Mouse (Mus musculus) kidney, adult 18-20 months (tissue): Measurements from ENCODE around the gene Rgs12.

Source experiments
- DNase-seq: peaks from one replicate; pipeline ENCODE4 v3.0.0; 2021

Gene Rgs12

DNA sequence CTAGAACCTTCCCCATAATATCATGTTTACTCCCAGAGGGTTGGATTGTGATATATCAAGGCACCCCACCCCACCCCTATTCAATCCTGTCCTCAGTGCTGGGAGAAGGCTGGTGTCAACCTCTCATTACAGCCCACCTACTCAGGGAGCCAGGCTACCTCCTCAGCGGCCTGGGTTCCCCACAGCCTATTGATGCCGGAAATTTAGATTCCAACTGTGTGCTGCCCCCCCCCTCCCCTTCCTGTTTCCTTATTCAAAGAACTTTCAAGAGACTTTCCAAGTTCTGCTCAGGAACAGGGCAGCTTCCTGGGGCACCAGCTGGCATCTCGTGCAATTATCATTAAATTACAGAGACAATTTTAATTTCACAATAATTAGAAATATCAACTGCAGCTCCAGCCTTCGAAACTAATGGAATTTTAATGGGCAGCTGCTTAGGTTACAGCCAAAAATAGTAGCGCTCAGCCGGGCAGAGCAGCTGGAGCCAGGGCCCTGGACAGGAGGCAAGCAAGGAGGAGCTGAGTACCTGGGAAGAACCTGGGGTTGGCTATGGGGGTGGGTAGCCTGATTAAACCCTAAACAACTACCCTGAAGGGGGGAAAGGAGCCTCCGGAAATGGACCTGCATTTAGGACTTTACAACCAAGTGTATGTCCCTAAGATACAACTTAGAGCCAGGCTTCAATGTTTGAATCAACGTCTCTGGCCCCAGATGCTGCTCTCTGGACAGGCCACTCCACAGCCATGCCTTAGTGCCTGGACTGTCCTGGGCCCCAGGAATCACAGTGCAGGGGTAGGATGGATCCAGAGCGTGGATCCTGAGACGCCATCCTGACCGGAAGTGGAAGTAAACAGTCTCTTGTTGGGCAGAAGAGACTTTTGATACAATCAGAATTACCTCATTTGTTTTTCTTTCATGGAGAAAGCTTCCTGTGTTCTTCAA is 17.5 kb upstream of the Rgs12 start:
- no peak for DNase-seq

DNA sequence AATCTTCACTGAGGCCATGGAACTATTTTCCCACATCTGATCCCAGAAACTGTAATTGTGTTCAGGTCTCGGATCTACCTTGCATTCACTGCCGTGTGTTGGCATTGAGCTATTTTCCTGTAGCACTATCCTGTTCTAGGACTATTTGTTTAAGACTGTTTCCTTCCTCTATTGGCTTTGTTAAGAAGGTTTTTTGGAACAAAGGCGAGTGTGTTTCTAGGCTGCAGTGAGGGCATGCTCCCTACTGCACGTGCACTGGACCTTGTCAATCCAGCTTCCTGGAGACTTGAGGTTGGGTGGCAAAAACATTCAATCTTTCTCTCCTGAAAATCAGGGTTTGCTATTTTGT is 16.8 kb upstream of the Rgs12 start:
- DNase-seq, result no peak

DNA sequence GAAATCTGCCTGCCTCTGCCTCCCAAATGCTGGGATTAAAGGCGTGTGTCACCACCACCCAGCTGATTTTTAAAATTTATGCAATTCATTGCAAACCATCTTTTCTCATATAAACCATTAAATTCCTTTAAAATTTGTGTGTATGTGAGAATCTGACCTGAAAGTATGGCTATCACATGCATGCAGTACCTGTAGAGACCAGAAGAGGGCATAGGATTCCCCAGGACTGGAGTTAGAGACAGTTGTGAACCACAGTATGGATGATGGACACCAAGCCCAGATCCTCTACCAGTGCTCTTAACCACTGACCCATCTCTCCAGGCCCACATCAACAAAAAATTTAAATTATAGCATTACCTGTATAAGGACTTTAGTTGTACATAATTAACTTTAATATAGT is 15.8 kb upstream of the Rgs12 start:
- DNase-seq, result no peak

DNA sequence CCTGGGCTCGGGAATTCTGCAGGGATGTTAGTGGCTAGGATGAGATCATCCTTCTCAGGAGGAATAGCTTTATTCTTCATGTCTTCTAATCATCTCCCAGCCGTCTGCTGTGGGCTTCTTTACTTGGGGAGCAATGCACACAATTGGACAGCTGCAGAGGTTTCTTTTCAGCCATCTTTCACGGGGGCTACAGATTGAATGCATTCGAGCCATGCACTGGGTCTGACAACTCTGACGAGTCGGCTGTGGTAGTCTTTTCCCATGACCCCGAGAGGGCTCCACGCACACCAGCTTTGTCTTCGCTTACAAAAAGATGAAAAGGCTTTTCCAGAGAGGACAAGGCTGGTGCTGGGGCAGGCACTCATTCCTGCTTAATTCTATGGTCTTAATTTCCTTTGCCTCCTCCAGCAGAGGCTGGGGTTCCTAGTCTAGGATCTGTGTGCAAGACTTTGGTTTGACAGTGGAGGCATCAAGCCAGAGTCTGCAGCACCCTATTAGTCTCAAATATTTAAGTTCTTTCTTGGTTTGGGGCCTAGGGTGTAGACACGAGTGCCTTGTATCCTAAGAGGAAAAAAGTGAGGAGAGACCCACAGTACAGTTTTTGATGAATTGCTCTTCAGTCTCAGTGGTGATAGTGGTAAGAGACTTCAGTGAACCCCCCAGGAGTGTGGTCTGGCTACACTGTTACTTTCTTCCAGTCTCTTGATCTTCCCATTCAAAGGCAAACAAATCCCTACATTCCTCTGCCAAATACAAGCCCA is 7.4 kb upstream of the Rgs12 start:
- no peak for DNase-seq

DNA sequence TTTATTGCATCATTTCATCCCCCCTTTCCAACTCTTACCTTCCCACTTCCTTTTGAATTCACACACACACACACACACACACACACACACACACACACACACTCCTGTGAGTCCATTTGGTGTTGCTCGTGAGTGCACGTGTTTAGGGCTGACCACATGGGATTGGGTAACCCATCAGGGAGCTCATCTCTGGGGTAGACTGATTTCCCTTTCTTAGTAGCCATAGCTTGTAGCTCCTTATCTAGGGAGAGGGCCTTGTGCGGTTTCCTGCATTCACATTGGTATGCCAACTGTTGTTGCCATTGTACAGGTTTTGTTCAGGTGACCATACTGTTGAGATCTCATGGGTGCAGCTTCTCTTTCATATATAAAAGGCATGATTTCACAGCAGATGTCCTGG is 5.8 kb upstream of the Rgs12 start:
- DNase-seq, result no peak

DNA sequence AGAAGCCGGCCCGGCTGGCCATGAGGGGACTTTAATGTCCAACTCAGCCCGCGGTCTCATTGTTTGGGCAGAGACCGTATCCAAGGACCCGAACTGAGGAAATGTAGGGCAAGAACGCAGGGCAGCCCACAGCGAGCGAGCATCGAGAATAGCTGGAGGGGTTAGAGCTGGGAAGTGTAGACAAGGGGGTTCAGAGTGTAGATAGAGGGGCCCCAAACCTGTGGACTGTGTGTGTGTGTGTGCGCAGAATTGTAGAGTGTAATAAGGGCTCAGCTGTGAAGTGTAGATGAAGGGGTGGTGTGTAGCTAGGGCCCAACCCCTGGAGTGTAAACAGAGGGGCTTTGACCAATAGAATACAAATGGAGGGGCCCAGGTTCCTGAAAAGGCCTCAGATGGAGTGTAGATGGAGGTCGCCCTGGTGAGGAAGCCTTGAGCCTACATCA is 545 bp downstream of the Rgs12 start:
- no peak for DNase-seq

DNA sequence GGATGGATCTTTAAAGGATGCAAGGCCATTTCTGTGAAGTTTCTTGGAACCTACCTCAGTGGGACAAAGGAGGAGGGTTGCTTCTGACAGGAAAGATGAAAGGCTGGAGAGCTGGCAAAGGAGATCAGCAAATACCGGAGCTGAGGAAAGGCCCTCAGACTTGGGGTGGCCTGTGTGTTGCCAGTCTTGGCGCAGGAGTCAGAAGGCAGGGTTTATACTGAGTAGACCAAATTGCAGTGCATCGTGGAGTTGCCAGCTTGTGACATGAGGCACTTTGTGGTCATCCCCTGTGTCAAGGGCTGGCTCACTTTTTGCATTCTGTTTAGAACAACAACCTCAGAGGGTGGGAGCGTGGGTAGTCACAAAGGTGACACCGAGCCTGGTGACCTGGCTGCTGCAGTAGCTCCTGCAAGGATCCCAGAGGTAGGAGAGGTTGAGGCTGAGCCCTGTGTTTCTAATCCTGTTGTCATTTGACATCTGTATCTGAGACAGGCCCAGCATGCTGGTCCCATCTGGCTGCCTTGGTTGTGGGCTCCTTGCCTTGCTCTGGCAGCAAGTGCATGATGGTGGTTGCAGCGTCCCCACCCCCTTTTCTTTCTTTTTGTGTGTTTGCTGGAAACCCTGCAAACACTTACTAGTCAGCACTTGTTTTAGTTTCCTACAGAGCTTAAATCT is 1.4 kb downstream of the Rgs12 start:
- DNase-seq, result no peak

DNA sequence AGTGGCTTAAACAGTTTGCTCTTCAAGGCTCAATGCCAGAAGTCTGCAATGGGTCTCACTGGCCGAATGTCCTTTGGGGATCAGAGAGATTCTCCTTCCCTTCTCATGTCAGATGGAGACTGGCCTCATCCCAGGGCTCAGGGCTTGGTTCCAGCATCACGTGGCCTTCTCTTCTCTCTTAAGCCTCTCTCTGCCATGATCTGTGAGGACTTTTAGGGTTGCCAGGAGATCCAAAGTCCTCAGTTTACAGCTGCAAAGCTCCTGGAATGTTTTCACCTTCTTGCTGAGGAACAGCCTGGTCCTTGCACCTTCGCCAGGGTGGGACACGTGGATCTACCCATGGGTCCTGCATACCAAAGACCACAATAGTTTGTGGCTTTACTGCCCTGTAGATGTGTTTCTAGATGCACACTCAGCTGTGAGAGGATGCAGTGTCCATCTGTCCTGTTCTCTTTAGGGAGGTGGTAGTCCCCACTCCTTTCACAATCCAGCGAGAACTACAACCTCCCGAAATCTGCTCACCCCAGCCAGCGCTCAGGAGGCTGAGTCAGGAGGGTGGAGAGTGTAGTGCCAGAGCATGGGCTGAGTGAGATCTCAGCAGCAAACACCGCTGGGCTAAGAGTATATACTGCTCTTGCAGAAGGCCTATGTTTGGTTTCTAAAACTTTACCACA is 2.1 kb downstream of the Rgs12 start:
- peak; percentile 39 for DNase-seq

DNA sequence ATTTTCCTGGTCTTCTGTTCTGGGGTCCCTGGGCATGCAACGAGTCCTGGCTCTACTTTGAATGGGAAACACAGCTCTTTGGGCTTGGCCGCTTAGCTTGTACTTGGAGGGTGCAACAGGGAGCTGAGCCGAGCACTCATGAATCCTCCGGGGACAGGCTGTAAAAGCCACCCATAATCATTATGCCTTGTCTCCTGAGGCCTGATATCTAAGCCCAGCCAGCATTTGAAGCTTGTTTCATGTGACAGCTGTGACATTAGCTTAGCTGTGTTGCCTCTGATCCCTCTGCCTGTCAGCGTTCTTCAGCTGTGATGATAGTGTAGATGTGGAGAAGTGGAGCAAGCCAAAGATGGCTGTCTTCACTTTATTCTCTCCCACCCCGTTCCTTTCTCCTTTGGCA is 5.3 kb downstream of the Rgs12 start:
- no peak for DNase-seq

DNA sequence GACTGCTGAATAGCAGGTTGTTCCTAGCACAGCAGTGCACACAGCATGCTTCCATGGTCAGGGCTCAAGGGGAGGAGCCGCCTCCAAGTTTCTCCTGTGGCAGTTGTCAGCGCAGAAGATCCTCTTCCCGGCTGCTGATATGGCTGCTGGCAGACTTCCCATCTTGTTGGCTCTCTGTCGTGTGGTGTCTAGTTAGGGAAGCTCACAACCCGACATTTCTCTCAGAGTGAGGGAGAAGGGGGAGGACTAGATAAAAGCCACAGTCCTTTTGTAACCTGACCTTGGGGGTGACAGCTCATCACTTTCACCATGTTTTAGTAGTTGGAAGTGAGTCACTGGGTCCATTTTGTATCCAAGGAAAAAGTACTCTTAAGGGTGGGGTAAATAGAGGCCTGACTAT is 6.4 kb downstream of the Rgs12 start:
- DNase-seq, result no peak

DNA sequence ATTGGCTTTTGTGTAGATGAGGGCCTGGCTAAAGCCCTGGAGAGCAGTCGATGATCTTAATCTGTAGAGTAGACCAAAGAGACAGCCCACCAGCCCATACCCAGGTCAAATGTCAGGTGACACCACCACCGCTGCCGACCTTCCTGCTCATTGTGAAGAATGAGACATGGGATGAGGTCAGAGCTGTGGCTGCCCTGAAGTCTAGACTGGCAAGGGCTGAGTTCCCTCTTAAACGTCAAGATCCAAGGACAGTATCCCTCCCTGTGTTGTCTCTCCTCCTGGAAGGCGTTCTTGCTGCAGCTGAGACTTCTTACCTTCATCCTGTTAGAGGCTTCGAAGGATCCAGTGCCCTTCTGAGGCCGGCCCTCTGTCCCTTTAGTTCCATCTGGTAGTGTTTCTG is 6.9 kb downstream of the Rgs12 start:
- DNase-seq, result no peak

DNA sequence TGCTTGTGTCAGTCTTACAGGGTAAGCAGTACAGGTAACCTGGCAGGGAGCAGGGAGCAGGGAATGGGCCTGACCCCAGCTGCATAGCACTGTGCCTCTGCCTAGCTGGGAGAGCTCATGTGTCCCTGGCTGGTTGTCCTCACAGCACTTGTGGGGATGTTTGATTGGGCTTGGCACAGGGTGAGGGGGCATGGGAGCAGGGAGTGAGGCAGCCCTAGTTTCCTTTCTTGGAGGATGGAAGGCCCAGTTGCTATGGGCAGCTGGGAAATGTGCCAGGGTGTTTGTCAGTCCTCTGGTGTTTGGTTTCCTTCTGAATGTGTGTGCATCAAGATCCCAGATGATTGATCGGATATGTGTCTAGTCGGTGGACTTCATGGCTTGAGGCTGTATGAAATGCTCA is 7.8 kb downstream of the Rgs12 start:
- no peak for DNase-seq

DNA sequence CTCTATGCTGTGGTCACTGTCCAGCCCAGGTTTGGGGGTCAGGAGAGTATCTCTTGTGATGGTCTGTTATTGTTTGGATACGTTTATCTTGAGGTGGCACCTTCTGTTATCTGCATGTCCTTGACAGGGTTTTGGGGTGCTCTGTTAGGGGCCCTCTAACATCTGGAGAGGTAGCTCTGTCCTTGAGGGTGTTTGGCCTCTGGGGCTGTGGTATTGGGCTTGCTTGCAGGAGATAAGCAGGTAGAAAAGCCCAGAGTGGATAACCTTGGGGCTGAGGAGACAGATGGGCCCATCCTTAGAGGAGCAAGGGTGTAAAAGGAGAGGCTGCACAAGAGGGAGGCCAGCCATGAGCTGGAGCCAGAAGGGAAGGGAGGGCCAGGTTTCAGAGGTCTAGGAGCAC is 10.8 kb downstream of the Rgs12 start:
- no peak for DNase-seq

DNA sequence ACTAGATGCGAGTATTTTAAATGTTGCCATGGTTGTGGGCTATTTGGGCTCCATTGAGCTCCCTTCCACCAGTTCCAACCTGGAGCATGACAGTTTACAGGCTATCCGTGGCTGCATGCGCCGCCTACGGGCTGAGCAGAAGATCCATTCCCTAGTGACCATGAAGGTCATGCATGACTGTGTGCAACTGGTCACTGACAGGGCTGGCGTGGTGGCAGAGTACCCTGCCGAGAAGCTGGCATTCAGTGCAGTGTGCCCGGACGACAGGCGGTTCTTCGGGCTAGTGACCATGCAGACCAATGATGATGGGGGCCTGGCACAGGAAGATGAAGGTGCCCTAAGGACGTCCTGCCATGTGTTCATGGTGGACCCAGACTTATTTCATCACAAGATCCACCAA is 16.3 kb downstream of the Rgs12 start:
- DNase-seq, result no peak

DNA sequence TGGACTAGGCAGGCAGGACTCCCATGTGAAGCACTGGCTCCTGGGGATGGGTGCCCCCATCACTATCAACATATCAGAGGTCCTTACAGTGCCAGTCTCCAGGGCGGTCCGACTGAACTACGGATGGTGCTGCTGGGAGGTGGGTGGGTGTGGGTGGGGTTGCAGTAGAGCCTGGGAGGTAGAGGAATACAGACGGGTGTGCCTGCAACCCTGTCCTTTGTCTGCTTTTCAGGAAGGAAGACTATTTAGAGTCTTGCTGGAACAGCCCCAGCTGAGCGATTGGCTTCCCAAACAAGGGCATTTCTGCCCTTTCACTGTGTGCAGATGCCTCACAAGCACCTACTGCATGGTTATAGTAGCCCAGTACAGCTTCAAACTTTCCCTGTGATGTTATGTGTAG is 19.1 kb downstream of the Rgs12 start:
- peak; percentile 17 for DNase-seq

DNA sequence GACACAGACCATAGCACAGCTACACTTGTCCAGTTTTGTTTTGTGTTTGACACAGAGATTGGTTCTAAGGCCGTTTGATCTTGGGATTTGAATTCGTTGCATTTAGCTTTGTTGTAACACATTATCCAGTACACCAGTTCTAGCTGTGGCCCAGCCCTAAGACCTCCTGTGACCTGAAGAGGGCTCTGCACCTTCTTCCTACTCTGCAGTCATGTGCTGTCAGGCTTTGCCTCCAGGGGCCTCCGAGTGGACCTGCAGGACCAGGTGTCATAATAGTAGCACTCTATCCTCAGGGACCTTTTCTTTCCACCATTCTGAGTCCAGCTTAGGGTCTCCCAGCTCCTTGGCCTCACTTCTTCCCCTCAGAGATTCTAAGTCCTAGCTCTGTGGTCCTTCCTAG is 23.2 kb downstream of the Rgs12 start:
- DNase-seq, result no peak

DNA sequence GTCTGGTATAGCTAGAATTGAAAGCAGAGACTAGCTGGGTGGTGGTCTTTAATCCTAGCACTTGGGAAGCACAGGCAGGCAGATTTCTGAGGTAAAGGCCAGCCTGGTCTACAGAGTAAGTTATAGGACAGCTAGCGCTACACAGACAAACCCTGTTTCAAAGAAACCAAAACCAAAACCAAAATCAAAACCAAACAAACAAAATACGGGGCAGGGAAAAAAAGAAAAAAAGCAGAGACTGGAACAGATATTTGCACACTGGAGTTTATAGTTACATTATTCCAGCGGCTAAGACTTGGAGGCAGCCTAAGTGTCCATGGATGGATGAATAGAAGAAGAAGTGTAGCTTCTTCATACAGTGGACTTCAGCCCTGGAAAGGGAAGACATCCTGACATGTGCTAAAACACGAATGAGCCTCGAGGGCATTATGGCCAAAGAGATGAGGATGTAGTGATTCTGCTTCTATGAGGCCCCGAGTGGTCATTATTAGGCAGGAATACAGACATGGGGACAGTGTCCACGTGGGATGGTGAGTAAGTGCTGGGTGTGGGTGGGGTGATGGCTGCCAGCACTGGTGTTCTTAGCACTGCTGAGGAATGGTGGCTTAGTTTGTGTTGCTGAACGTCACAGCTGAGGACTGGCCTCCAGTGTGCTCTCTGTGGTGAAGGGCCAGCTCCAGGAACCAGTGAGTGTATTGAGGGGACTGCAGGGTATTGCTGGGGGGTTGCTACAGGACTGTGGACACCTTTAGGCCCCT is 24.5 kb downstream of the Rgs12 start:
- no peak for DNase-seq

DNA sequence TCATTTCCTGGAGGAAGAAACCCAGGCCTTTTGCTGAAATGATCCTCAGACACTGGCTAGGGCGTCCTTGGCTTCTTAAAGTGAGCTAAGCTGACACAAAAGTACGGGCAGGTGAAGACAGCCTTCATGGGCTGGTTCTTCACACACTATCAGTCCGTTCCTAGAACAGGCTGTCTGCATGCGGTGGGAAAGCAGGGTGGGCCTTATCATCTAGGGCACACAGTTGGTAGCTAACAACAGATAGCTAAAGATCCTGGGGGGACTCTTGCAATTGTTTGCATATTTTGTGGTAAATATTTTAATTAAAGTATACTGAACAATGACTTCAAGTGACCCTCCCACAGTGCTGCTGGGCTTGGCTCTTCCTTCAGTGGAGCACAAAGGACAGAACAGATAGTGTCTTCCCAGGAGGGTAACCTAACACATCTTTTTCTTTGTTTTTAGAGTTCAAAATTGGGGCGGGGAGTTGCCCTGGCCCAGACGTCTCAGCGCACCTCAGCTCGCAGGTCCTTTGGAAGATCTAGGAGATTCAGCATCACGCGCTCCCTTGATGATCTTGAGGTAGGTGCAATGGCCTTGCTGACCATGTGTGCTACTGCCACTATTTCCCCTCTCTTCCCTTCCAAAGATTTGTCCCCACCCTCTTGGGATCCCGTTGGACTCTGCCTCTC is 25.7 kb downstream of the Rgs12 start:
- no peak for DNase-seq

DNA sequence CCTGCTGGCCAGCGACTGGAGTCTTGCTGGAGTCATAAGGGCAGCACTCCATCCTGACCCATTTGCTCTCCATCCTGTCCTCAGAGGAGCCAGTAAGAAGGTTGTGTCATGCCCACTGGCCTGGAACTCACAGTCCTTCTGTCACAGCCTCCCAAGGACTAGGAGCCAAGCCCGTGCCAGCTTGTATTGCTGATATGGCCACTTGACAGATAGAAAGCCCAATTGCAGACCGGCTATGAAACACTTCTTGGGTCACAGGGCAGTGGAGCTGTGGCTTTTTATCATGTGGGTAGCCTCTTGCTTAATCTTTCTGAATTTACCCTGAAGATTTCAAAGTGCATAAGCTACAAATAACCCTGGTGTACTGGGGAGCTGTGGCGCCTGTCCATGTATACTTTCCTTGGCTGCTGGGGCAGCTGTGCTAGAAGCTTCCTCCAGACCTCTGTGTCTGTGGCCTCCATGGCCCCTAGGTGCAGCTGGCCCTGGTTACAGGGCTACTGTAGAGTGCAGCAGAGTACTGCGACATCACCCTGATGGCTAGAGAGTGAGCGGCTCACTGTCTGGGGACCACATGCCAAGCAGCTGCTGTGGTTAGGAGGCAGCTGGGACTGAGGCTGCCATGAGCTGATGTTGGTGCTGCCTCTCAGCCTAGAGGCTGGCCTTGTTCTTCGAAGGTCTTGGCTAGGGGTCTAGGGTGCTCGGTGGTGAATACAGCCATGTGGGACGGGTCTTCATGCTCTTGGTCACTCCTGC is 27.5 kb downstream of the Rgs12 start:
- no peak for DNase-seq

DNA sequence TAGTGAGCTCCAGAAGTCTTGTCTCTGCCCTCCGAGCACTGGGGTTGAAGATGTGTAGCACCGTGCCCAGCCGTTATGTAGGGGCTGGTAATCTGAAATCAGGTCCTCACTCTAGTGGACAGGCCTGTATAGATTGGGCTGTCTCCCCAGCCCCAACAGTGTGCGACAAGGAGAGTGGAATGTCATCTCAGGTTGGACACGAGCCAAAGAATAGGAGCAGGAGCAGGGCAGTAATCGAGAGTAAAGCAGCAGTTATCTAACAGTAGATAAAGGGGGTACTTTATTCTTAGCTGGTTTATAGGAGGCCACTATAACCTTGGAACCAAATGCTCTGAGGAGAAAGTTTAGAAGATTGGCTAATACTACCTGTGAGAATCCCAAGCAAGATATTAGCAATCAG is 30.9 kb downstream of the Rgs12 start:
- DNase-seq, result no peak

DNA sequence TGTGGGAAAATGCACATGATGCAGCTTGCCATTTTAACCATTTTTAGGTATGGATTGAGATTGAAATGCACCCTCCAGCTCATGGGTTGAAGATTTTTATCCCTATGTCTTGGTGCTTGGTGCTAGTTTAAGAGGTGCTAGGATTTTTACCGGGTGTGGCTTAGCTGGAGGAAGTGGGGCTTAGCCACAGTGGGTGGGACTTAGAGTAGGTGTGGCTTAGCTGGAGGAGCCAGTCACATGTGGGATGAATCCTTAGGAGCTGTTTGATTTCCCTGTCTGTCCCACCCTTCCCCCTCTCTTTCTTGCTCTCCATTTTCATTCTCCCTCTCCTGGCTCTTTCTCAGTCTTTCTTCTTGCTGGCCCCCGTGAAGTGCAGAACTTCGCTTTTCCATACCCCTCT is 32.5 kb downstream of the Rgs12 start:
- DNase-seq, result no peak
